Mouse (Mus musculus): ENCODE results near the gene Slc29a1.

GRCm38 (mm10) chr17:45538394-45538793 is 61.0 kb downstream of the Slc29a1 start:
- TF ChIP-seq CTCF (IDR thresholded peaks at IDR 0.05; ENCODE audit: control insufficient read depth, insufficient read depth, low read length) = no peak
- no peak for TF ChIP-seq POLR2A (IDR thresholded peaks at IDR 0.05; ENCODE audit: borderline replicate concordance, control insufficient read depth, low read depth, low read length)

All from bone marrow, adult 2 months (tissue).